Mouse (Mus musculus): ENCODE data around the gene Nampt. TPM values are rescaled to one million over a fixed set of nuclear protein-coding genes. Genes with fewer than 3 reads are reported as not detected.
A peak's percentile ranks its signal among the peaks of the same experiment; 100 is the strongest.

Gene Nampt
- polyA plus RNA-seq, 1 experiment from 2014 or later, result 32.3 TPM

- Histone ChIP-seq H3K36me3 (peaks cover 25% of the 10 kb centered on the region), H3K9me3 (replicated peaks) (no peaks in the 10 kb centered on the region), H3K27ac (no peak overlapping the region), H3K27me3 (ENCODE audit: low read depth, poor library complexity, severe bottlenecking) (no peaks in the 10 kb centered on the region), H3K4me1 (0 out of 2 replicates have a peak, but pooled peaks cover 3% of the 10 kb centered on the region), H3K4me3 (no peak overlapping the region)
- no peak for DNase-seq (ENCODE audit: low spot score)
- WGBS, result 84% methylated on average over 4 of the region's 4 CpGs
Measured at GRCm38 (mm10) chr12:32855398-32855797, 36.1 kb downstream of the Nampt start.

- no peaks in the 10 kb centered on the region for H3K9me3 ChIP-seq (replicated peaks)
- H3K27ac ChIP-seq, result no peak overlapping the region
- H3K27me3 ChIP-seq (ENCODE audit: low read depth, poor library complexity, severe bottlenecking), result no peaks in the 10 kb centered on the region
- H3K36me3 ChIP-seq, result peaks cover 14% of the 10 kb centered on the region
- 0 out of 2 replicates have a peak, but pooled peaks cover 3% of the 10 kb centered on the region for H3K4me1 ChIP-seq
- 90% methylated on average over 14 of the region's 14 CpGs for WGBS
- peak; percentile 24 for DNase-seq (ENCODE audit: low spot score)
- no peak overlapping the region for H3K4me3 ChIP-seq
Measured at GRCm38 (mm10) chr12:32856707-32857511, 37.6 kb downstream of the Nampt start.

GRCm38 (mm10) chr12:32858444-32858843 lies 39.1 kb downstream of the Nampt start:
- 0 out of 2 replicates have a peak, but pooled peaks cover 3% of the 10 kb centered on the region for H3K4me1 ChIP-seq
- peaks cover 6% of the 10 kb centered on the region for H3K36me3 ChIP-seq
- DNase-seq (ENCODE audit: low spot score), result no peak
- H3K27ac ChIP-seq, result no peak overlapping the region
- H3K27me3 ChIP-seq (ENCODE audit: low read depth, poor library complexity, severe bottlenecking), result no peaks in the 10 kb centered on the region
- no peaks in the 10 kb centered on the region for H3K9me3 ChIP-seq (replicated peaks)
- WGBS, result 86% methylated on average over 1 of the region's 1 CpGs
- no peak overlapping the region for H3K4me3 ChIP-seq

DNA sequence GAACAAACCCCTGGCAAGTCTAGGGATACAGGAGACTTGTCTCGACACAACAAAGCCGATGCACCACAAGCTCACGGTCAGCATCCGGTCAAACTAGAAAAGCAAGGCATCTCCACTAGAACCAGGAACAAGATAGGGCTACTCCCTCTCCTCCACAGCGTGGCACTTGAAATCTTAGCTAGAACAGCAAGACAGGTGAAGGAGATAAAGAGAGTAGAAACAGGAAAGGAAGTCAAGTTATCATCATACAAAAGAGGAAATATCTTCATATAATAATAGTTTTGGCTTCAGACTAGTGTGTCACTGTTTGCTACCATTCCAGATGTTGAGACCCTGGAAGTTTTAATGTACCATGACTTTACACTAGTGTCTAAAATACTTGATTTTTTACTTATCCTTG lies 41.5 kb downstream of the Nampt start:
- H3K27me3 ChIP-seq (ENCODE audit: low read depth, poor library complexity, severe bottlenecking), result no peaks in the 10 kb centered on the region
- H3K4me1 ChIP-seq, result 0 out of 2 replicates have a peak, but pooled peaks cover 3% of the 10 kb centered on the region
- no peak overlapping the region for H3K27ac ChIP-seq
- 87% methylated on average over 5 of the region's 5 CpGs for WGBS
- H3K4me3 ChIP-seq, result no peak overlapping the region
- no peaks in the 10 kb centered on the region for H3K36me3 ChIP-seq
- DNase-seq (ENCODE audit: low spot score), result peak; percentile 21
- H3K9me3 ChIP-seq (replicated peaks), result no peaks in the 10 kb centered on the region

GRCm38 (mm10) chr12:32870815-32871214 lies 51.5 kb downstream of the Nampt start:
- Histone ChIP-seq H3K27ac (no peak overlapping the region), H3K4me1 (no peaks in the 10 kb centered on the region), H3K27me3 (ENCODE audit: low read depth, poor library complexity, severe bottlenecking) (no peaks in the 10 kb centered on the region), H3K36me3 (no peaks in the 10 kb centered on the region), H3K4me3 (no peak overlapping the region), H3K9me3 (replicated peaks) (no peaks in the 10 kb centered on the region)
- peak; percentile 20 for DNase-seq (ENCODE audit: low spot score)
- 87% methylated on average over 5 of the region's 5 CpGs for WGBS

DNA sequence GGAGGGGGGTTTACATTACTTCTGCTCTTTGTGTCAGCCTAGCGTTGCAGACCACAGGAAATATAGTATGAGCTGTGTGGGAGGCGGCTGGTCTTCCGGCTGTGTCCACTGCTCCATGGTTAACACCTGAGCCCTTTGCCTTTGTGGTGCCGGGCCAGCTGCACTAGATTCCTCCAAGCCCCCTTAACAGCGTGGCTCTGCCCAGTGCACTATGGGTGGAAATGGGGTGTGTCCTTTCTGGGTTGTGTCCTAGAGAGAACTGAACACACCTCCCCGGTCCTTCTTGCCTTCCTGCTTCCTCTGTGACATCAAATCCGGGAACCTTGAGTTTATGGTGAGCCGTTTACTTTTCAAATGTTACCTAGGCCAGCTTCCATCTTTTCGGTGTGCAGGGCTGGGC lies 58.2 kb downstream of the Nampt start:
- Histone ChIP-seq H3K9me3 (replicated peaks) (no peaks in the 10 kb centered on the region), H3K4me3 (no peak overlapping the region), H3K36me3 (no peaks in the 10 kb centered on the region), H3K27ac (no peak overlapping the region), H3K4me1 (no peaks in the 10 kb centered on the region), H3K27me3 (ENCODE audit: low read depth, poor library complexity, severe bottlenecking) (no peaks in the 10 kb centered on the region)
- no peak for DNase-seq (ENCODE audit: low spot score)
- 94% methylated on average over 9 of the region's 9 CpGs for WGBS

GRCm38 (mm10) chr12:32877964-32878571 lies 58.7 kb downstream of the Nampt start:
- WGBS, result 91% methylated on average over 11 of the region's 11 CpGs
- no peaks in the 10 kb centered on the region for H3K27me3 ChIP-seq (ENCODE audit: low read depth, poor library complexity, severe bottlenecking)
- no peaks in the 10 kb centered on the region for H3K9me3 ChIP-seq (replicated peaks)
- no peaks in the 10 kb centered on the region for H3K36me3 ChIP-seq
- H3K27ac ChIP-seq, result no peak overlapping the region
- no peak for DNase-seq (ENCODE audit: low spot score)
- H3K4me1 ChIP-seq, result no peaks in the 10 kb centered on the region
- no peak overlapping the region for H3K4me3 ChIP-seq

DNA sequence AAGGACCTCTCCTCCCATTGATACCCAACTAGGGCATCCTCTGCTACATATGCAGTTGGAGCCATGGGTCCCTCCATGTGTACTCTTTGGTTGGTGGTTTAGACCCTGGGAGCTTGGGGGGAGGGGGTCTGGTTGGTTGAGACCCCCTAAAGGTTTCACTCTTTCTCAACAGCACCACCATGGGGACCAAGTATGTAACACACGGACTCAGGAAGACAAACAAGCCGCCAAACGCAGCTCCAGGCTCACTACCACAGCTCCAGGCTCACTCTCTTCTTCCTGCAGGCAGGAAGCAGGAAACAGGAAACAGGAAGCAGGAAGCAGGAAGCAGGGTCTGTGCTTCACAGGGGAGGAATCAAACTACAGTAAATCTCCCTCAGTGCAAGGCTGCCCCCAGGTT lies 60.0 kb downstream of the Nampt start:
- no peaks in the 10 kb centered on the region for H3K9me3 ChIP-seq (replicated peaks)
- no peaks in the 10 kb centered on the region for H3K4me1 ChIP-seq
- WGBS, result 76% methylated on average over 3 of the region's 3 CpGs
- H3K4me3 ChIP-seq, result no peak overlapping the region
- no peaks in the 10 kb centered on the region for H3K27me3 ChIP-seq (ENCODE audit: low read depth, poor library complexity, severe bottlenecking)
- no peak for DNase-seq (ENCODE audit: low spot score)
- no peak overlapping the region for H3K27ac ChIP-seq
- no peaks in the 10 kb centered on the region for H3K36me3 ChIP-seq

GRCm38 (mm10) chr12:32884356-32884755 lies 65.0 kb downstream of the Nampt start:
- no peak for DNase-seq (ENCODE audit: low spot score)
- 76% methylated on average over 9 of the region's 9 CpGs for WGBS
- Histone ChIP-seq H3K9me3 (replicated peaks) (no peaks in the 10 kb centered on the region), H3K27me3 (ENCODE audit: low read depth, poor library complexity, severe bottlenecking) (no peaks in the 10 kb centered on the region), H3K4me3 (no peak overlapping the region), H3K36me3 (no peaks in the 10 kb centered on the region), H3K27ac (no peak overlapping the region), H3K4me1 (no peaks in the 10 kb centered on the region)

GRCm38 (mm10) chr12:32885041-32885440 lies 65.7 kb downstream of the Nampt start:
- H3K9me3 ChIP-seq (replicated peaks), result no peaks in the 10 kb centered on the region
- no peaks in the 10 kb centered on the region for H3K4me1 ChIP-seq
- no peaks in the 10 kb centered on the region for H3K27me3 ChIP-seq (ENCODE audit: low read depth, poor library complexity, severe bottlenecking)
- H3K27ac ChIP-seq, result 0 out of 2 replicates have a peak overlapping the region, but pooled peaks have one; percentile 14
- 67% methylated on average over 2 of the region's 2 CpGs for WGBS
- no peak for DNase-seq (ENCODE audit: low spot score)
- no peak overlapping the region for H3K4me3 ChIP-seq
- no peaks in the 10 kb centered on the region for H3K36me3 ChIP-seq

DNA sequence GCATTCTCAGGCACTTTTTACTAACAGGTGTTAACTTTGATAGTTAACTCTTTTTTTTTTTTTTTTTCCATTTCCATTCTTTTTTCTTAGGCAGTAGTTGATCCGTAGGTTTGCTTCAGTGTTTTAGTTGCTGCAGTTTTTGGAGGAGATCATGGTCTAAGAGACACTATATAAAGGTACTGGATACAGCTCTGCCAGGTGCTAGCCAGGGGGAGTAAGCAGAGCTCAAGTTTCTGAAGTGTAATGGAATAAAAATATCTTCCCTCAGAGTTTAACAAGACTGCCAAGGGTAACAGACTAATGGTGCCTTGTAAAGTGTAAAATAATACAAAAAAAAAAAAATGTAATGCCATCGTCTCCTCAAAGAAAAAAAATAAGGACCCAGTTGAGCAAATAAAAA lies 67.0 kb downstream of the Nampt start:
- H3K27me3 ChIP-seq (ENCODE audit: low read depth, poor library complexity, severe bottlenecking), result no peaks in the 10 kb centered on the region
- no peak overlapping the region for H3K27ac ChIP-seq
- DNase-seq (ENCODE audit: low spot score), result no peak
- no peak overlapping the region for H3K4me3 ChIP-seq
- H3K4me1 ChIP-seq, result no peaks in the 10 kb centered on the region
- no peaks in the 10 kb centered on the region for H3K9me3 ChIP-seq (replicated peaks)
- no peaks in the 10 kb centered on the region for H3K36me3 ChIP-seq
- WGBS, result 82% methylated on average over 2 of the region's 2 CpGs

DNA sequence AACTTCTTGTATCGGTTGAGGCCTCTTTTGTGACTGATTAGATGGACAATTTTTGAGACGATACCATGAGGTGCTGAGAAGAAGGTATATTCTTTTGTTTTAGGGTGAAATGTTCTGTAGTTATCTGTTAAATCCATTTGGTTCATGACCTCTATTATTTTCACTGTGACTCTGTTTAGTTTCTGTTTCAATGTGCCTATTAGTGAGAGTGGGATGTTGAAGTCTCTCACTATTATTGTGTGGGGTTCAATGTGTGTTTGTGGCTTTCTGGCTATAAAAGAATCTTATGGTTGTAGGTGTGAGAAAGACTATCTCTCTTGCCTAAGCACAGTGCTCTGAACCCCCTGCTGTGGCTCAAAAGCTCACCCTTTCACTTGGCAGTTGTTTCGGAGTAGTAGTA lies 68.9 kb downstream of the Nampt start:
- WGBS, result 93% methylated on average over 3 of the region's 3 CpGs
- Histone ChIP-seq H3K27ac (no peak overlapping the region), H3K27me3 (ENCODE audit: low read depth, poor library complexity, severe bottlenecking) (no peaks in the 10 kb centered on the region)

GRCm38 (mm10) chr12:32889846-32890245 lies 70.5 kb downstream of the Nampt start:
- Histone ChIP-seq H3K27ac (no peak overlapping the region), H3K36me3 (no peaks in the 10 kb centered on the region), H3K9me3 (replicated peaks) (no peaks in the 10 kb centered on the region), H3K4me1 (peaks cover 5% of the 10 kb centered on the region), H3K4me3 (no peak overlapping the region), H3K27me3 (ENCODE audit: low read depth, poor library complexity, severe bottlenecking) (no peaks in the 10 kb centered on the region)
- no peak for DNase-seq (ENCODE audit: low spot score)
- 91% methylated on average over 5 of the region's 5 CpGs for WGBS

More for the DNA sequence above, 68.9 kb downstream of the Nampt start:
- peaks cover 1% of the 10 kb centered on the region for H3K4me1 ChIP-seq
- H3K36me3 ChIP-seq, result no peaks in the 10 kb centered on the region
- H3K4me3 ChIP-seq, result no peak overlapping the region
- H3K9me3 ChIP-seq (replicated peaks), result no peaks in the 10 kb centered on the region
- DNase-seq (ENCODE audit: low spot score), result no peak

Measured in limb, embryonic 10.5 days (tissue).